Mouse (Mus musculus): ENCODE measurements around the gene Alyref. TPM values are rescaled to one million over a fixed set of nuclear protein-coding genes. Genes with fewer than 3 reads are reported as not detected.

Alyref gene
- polyA plus RNA-seq, 1 experiment: not detected

- Histone ChIP-seq H3K4me1 (ENCODE audit: control insufficient read depth, insufficient read depth, low read length) (peaks cover 22% of the 10 kb centered on the region), H3K27ac (ENCODE audit: insufficient read depth, low read depth, low read length) (no peak overlapping the region), H3K4me3 (ENCODE audit: insufficient read depth, low read depth, low read length) (no peak overlapping the region)
- 71% methylated on average over 9 of the region's 9 CpGs for WGBS
- TF ChIP-seq POLR2A (IDR thresholded peaks at IDR 0.05; ENCODE audit: insufficient read depth, low read depth, low read length): no peak
- TF ChIP-seq CTCF (IDR thresholded peaks at IDR 0.05; ENCODE audit: insufficient read depth, low read depth, low read length): no peak
Observed at GRCm38 (mm10) chr11:120610477-120611046, 12.4 kb upstream of the Alyref start.

- no peak overlapping the region for H3K4me3 ChIP-seq (ENCODE audit: insufficient read depth, low read depth, low read length)
- 35% methylated on average over 8 of the region's 8 CpGs for WGBS
- H3K4me1 ChIP-seq (ENCODE audit: control insufficient read depth, insufficient read depth, low read length): peaks cover 18% of the 10 kb centered on the region
- no peak for TF ChIP-seq POLR2A (IDR thresholded peaks at IDR 0.05; ENCODE audit: insufficient read depth, low read depth, low read length)
- no peak for TF ChIP-seq CTCF (IDR thresholded peaks at IDR 0.05; ENCODE audit: insufficient read depth, low read depth, low read length)
- H3K27ac ChIP-seq (ENCODE audit: insufficient read depth, low read depth, low read length): no peak overlapping the region
Observed at GRCm38 (mm10) chr11:120609250-120609649, 11.1 kb upstream of the Alyref start.

- WGBS: 14% methylated on average over 45 of the region's 45 CpGs
- Histone ChIP-seq H3K4me3 (ENCODE audit: insufficient read depth, low read depth, low read length) (no peak within 1 kb of the TSS), H3K27ac (ENCODE audit: insufficient read depth, low read depth, low read length) (no peak within 1 kb of the TSS), H3K4me1 (ENCODE audit: control insufficient read depth, insufficient read depth, low read length) (peaks cover 18% of the 10 kb centered on the region)
- no peak for TF ChIP-seq POLR2A (IDR thresholded peaks at IDR 0.05; ENCODE audit: insufficient read depth, low read depth, low read length)
- TF ChIP-seq CTCF (IDR thresholded peaks at IDR 0.05; ENCODE audit: insufficient read depth, low read depth, low read length): no peak
Observed at GRCm38 (mm10) chr11:120608241-120609034, 10.3 kb upstream of the Alyref start, which contains the start of gene Npb. Gene Npb, plus strand, starts transcription at chr11:120608477.

GRCm38 (mm10) chr11:120606764-120607163 lies 8.6 kb upstream of the Alyref start:
- WGBS: 77% methylated on average over 4 of the region's 4 CpGs
- Histone ChIP-seq H3K4me1 (ENCODE audit: control insufficient read depth, insufficient read depth, low read length) (peaks cover 18% of the 10 kb centered on the region), H3K4me3 (ENCODE audit: insufficient read depth, low read depth, low read length) (no peak overlapping the region), H3K27ac (ENCODE audit: insufficient read depth, low read depth, low read length) (no peak overlapping the region)
- no peak for TF ChIP-seq POLR2A (IDR thresholded peaks at IDR 0.05; ENCODE audit: insufficient read depth, low read depth, low read length)
- TF ChIP-seq CTCF (IDR thresholded peaks at IDR 0.05; ENCODE audit: insufficient read depth, low read depth, low read length): no peak

- Histone ChIP-seq H3K4me3 (ENCODE audit: insufficient read depth, low read depth, low read length) (no peak overlapping the region), H3K27ac (ENCODE audit: insufficient read depth, low read depth, low read length) (no peak overlapping the region), H3K4me1 (ENCODE audit: control insufficient read depth, insufficient read depth, low read length) (peaks cover 18% of the 10 kb centered on the region)
- no peak for TF ChIP-seq CTCF (IDR thresholded peaks at IDR 0.05; ENCODE audit: insufficient read depth, low read depth, low read length)
- no peak for TF ChIP-seq POLR2A (IDR thresholded peaks at IDR 0.05; ENCODE audit: insufficient read depth, low read depth, low read length)
- WGBS: 74% methylated on average over 7 of the region's 7 CpGs
Observed at GRCm38 (mm10) chr11:120605667-120606066, 7.5 kb upstream of the Alyref start.

- Histone ChIP-seq H3K27ac (ENCODE audit: insufficient read depth, low read depth, low read length) (no peak overlapping the region), H3K4me3 (ENCODE audit: insufficient read depth, low read depth, low read length) (no peak overlapping the region), H3K4me1 (ENCODE audit: control insufficient read depth, insufficient read depth, low read length) (peaks cover 15% of the 10 kb centered on the region)
- TF ChIP-seq CTCF (IDR thresholded peaks at IDR 0.05; ENCODE audit: insufficient read depth, low read depth, low read length): no peak
- TF ChIP-seq POLR2A (IDR thresholded peaks at IDR 0.05; ENCODE audit: insufficient read depth, low read depth, low read length): no peak
- 84% methylated on average over 2 of the region's 2 CpGs for WGBS
Observed at GRCm38 (mm10) chr11:120603545-120603944, 5.4 kb upstream of the Alyref start.

- Histone ChIP-seq H3K27ac (ENCODE audit: insufficient read depth, low read depth, low read length) (no peak overlapping the region), H3K4me1 (ENCODE audit: control insufficient read depth, insufficient read depth, low read length) (peaks cover 16% of the 10 kb centered on the region), H3K4me3 (ENCODE audit: insufficient read depth, low read depth, low read length) (no peak overlapping the region)
- TF ChIP-seq CTCF (IDR thresholded peaks at IDR 0.05; ENCODE audit: insufficient read depth, low read depth, low read length) (no peak), POLR2A (IDR thresholded peaks at IDR 0.05; ENCODE audit: insufficient read depth, low read depth, low read length) (no peak)
- WGBS: 93% methylated on average over 3 of the region's 3 CpGs
Observed at GRCm38 (mm10) chr11:120600716-120601115, 2.6 kb upstream of the Alyref start.

- Histone ChIP-seq H3K4me1 (ENCODE audit: control insufficient read depth, insufficient read depth, low read length) (peaks cover 16% of the 10 kb centered on the region), H3K4me3 (ENCODE audit: insufficient read depth, low read depth, low read length) (peak overlapping the region; percentile 86), H3K27ac (ENCODE audit: insufficient read depth, low read depth, low read length) (no peak overlapping the region)
- no peak for TF ChIP-seq POLR2A (IDR thresholded peaks at IDR 0.05; ENCODE audit: insufficient read depth, low read depth, low read length)
- no peak for TF ChIP-seq CTCF (IDR thresholded peaks at IDR 0.05; ENCODE audit: insufficient read depth, low read depth, low read length)
- WGBS: 39% methylated on average over 17 of the region's 17 CpGs
Observed at GRCm38 (mm10) chr11:120598990-120599549, 905 bp upstream of the Alyref start.

All from olfactory bulb, adult 2 months (tissue).